Mouse (Mus musculus): Measurements from ENCODE around the gene Sike1. TPM values are rescaled to one million over a fixed set of nuclear protein-coding genes. Genes with fewer than 3 reads are reported as not detected.
A peak's percentile ranks its signal among the peaks of the same experiment; 100 is the strongest.

The Sike1 gene
- polyA plus RNA-seq, 1 experiment from 2014 or later, result 89.4 TPM

- H3K4me1 ChIP-seq (ENCODE audit: control insufficient read depth, insufficient read depth, low read length), result peaks cover 3% of the 10 kb centered on the region; the same call in 1 of the 2 replicates
- peak; percentile 36; the same call in 1 of the 2 replicates for ATAC-seq (replicated peaks; ENCODE audit: insufficient number of reproducible peaks, low FRiP score, low TSS enrichment)
- H3K4me3 ChIP-seq (ENCODE audit: low read depth, low read length), result peak overlapping the region; percentile 82
- peak overlapping the region; percentile 94; the same call in 1 of the 2 replicates for H3K9ac ChIP-seq (ENCODE audit: low read depth, low read length)
- H3K9me3 ChIP-seq (replicated peaks; ENCODE audit: control insufficient read depth, low read length), result no peaks in the 10 kb centered on the region
- no peaks in the 10 kb centered on the region for H3K27me3 ChIP-seq (ENCODE audit: control insufficient read depth, insufficient read depth, low read length)
- WGBS (ENCODE audit: insufficient replicate concordance), result 8% methylated on average over 10 of the region's 10 CpGs
- peaks cover 37% of the 10 kb centered on the region for H3K36me3 ChIP-seq (ENCODE audit: control insufficient read depth, insufficient read depth, low read length)
- H3K4me2 ChIP-seq, result peak overlapping the region; percentile 82
- H3K27ac ChIP-seq (ENCODE audit: low read depth, low read length), result peak overlapping the region; percentile 92
These were observed 62.2 kb downstream of the Sike1 start for GRCm38 (mm10) chr3:103057752-103058151.

Other genes with a start within 250 kb of the Sike1 start
- gene Tshb, start 213.0 kb upstream of the Sike1 start, polyA plus RNA-seq (2014; fragmentation: Nextera tagmentation; extraction: Ambion mirVana), result 0.13 and 0.17 TPM in 2 replicates
- not detected in 2 replicates for gene Sycp1, start 59.6 kb upstream of the Sike1 start, polyA plus RNA-seq (2014; fragmentation: Nextera tagmentation; extraction: Ambion mirVana)
- 0.32 and 0.64 TPM in 2 replicates for gene Nr1h5, start 31.6 kb upstream of the Sike1 start, polyA plus RNA-seq (2014; fragmentation: Nextera tagmentation; extraction: Ambion mirVana)
- gene Csde1, start 24.7 kb downstream of the Sike1 start, polyA plus RNA-seq (2014; fragmentation: Nextera tagmentation; extraction: Ambion mirVana), result 335 and 357 TPM in 2 replicates
- 99.1 and 101 TPM in 2 replicates for gene Nras, start 62.6 kb downstream of the Sike1 start, polyA plus RNA-seq (2014; fragmentation: Nextera tagmentation; extraction: Ambion mirVana)
- gene Ampd1, start 78.3 kb downstream of the Sike1 start, polyA plus RNA-seq (2014; fragmentation: Nextera tagmentation; extraction: Ambion mirVana), result 0.62 TPM in 1 of 2 replicates, not detected in the other
- 5.0 TPM in 2 replicates for gene Dennd2c, start 106.9 kb downstream of the Sike1 start, polyA plus RNA-seq (2014; fragmentation: Nextera tagmentation; extraction: Ambion mirVana)
- gene Bcas2, start 175.9 kb downstream of the Sike1 start, polyA plus RNA-seq (2014; fragmentation: Nextera tagmentation; extraction: Ambion mirVana), result 141 and 157 TPM in 2 replicates

Measured in heart, embryonic 11.5 days (tissue).